Mouse (Mus musculus): ENCODE measurements around the gene Rnf141.

DNA sequence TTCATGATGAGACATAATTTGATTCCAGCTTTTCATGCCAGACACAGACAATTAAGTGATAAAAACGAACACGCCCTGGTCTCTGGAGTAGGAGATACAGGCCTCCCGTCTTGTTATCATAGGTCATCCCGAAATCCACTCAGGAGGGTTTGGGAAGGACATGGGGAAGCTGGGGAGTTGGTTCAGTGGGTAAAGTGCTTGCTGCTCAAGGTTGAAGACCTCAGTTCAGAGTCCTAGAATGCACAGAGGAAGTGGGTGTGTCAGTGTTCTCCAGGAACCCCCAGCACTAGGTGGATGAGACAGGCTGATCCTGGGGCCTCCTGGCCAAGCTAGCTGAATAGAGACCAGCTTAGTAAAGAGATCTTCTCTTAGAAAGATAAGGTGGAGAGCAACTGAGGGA lies 73.3 kb downstream of the Rnf141 start:
- TF ChIP-seq POLR2A (IDR thresholded peaks at IDR 0.05; ENCODE audit: borderline replicate concordance, control insufficient read depth, low read depth, low read length) (no peak), CTCF (IDR thresholded peaks at IDR 0.05; ENCODE audit: control insufficient read depth, insufficient read depth, low read length) (no peak)
